Mouse (Mus musculus) left cerebral cortex, postnatal 25 days (tissue): ENCODE measurements at regions not wholly inside any gene's neighbourhood (a gene's known extent, or its start where the extent isn't known, plus 50 kb on each side); places are given as distances from the start of the nearest gene placed in this dataset.
"Not testable (repeated sequence)": the region's sequence is repeated elsewhere in the genome, so short reads cannot be mapped to it uniquely, and the experiment has no call there.

Experiments
- DNase-seq, 2 experiments: peaks; one replicate each; pipeline ENCODE4 v3.0.0; 2022; ENCODE audit warnings: low spot score in 2 of 2, mixed read lengths in 1 of 2
- intact Hi-C: fragments of 180-260 bp; cut with DNase I; formaldehyde crosslinking; loops from one replicate; pipeline ENCODE4 v1.15.1; 2025

GRCm38 (mm10) chr4:3049972-3050846 lies 116.9 kb upstream of the Vmn1r2 start:
- intact Hi-C loops: no loop called here
- peak in 1 of 2 experiments; percentile 0 for DNase-seq

GRCm38 (mm10) chr4:3050847-3051135 lies 116.3 kb upstream of the Vmn1r2 start:
- no peak for DNase-seq
- intact Hi-C loops: no loop called here

- intact Hi-C loops: no loop called here
- DNase-seq: no peak
These were observed 115.9 kb upstream of the Vmn1r2 start for GRCm38 (mm10) chr4:3051212-3051611.

GRCm38 (mm10) chr4:3052314-3053059 lies 114.6 kb upstream of the Vmn1r2 start:
- intact Hi-C loops: no loop called here
- DNase-seq: no peak

- intact Hi-C loops: no loop called here
These were observed 114.1 kb upstream of the Vmn1r2 start for GRCm38 (mm10) chr4:3053060-3053406.

GRCm38 (mm10) chr4:3053496-3054216 lies 113.5 kb upstream of the Vmn1r2 start:
- intact Hi-C loops: no loop called here
- DNase-seq: peak in 1 of 2 experiments; percentile 0

More at GRCm38 (mm10) chr4:3053060-3053406, 114.1 kb upstream of the Vmn1r2 start:
- DNase-seq: peak in 1 of 2 experiments; percentile 0

- peak in 1 of 2 experiments; percentile 0 for DNase-seq
- intact Hi-C loops: no loop called here
These were observed 112.2 kb upstream of the Vmn1r2 start for GRCm38 (mm10) chr4:3054886-3055285.

GRCm38 (mm10) chr4:3055396-3055795 lies 111.7 kb upstream of the Vmn1r2 start:
- DNase-seq: peak in 1 of 2 experiments; percentile 0

GRCm38 (mm10) chr4:3059511-3060054 lies 107.5 kb upstream of the Vmn1r2 start:
- intact Hi-C loops: no loop called here
- DNase-seq: peak in 1 of 2 experiments; percentile 0

More at GRCm38 (mm10) chr4:3055396-3055795, 111.7 kb upstream of the Vmn1r2 start:
- intact Hi-C loops: no loop called here

- no peak for DNase-seq
- intact Hi-C loops: no loop called here
These were observed 105.0 kb upstream of the Vmn1r2 start for GRCm38 (mm10) chr4:3062027-3062605.

- peak in 1 of 2 experiments; percentile 0 for DNase-seq
- intact Hi-C loops: no loop called here
These were observed 103.2 kb upstream of the Vmn1r2 start for GRCm38 (mm10) chr4:3063966-3064365.

GRCm38 (mm10) chr4:3064571-3064970 lies 102.5 kb upstream of the Vmn1r2 start:
- DNase-seq: peak in 1 of 2 experiments; percentile 0
- intact Hi-C loops: no loop called here

GRCm38 (mm10) chr4:3065335-3065734 lies 101.8 kb upstream of the Vmn1r2 start:
- DNase-seq, intact Hi-C loops: not testable (repeated sequence)

- intact Hi-C loops: no loop called here
- DNase-seq: peak in 1 of 2 experiments; percentile 0
These were observed 100.9 kb upstream of the Vmn1r2 start for GRCm38 (mm10) chr4:3066051-3066736.

GRCm38 (mm10) chr4:3067265-3067664 lies 99.9 kb upstream of the Vmn1r2 start:
- intact Hi-C loops: loop anchor here (1.0 kb wide), 1 partner anchor 13 kb away; no protein-coding TSS in a partner anchor
- DNase-seq: peak in 1 of 2 experiments; percentile 0

GRCm38 (mm10) chr4:3067666-3068065 lies 99.5 kb upstream of the Vmn1r2 start:
- intact Hi-C loops: loop anchor here (1.0 kb wide), 1 partner anchor 13 kb away; no protein-coding TSS in a partner anchor
- peak in 1 of 2 experiments; percentile 1 for DNase-seq

GRCm38 (mm10) chr4:3068306-3069223 lies 98.6 kb upstream of the Vmn1r2 start:
- intact Hi-C loops: no loop called here
- DNase-seq: peak in 1 of 2 experiments; percentile 0

GRCm38 (mm10) chr4:3069341-3069740 lies 97.8 kb upstream of the Vmn1r2 start:
- intact Hi-C loops: no loop called here

More at GRCm38 (mm10) chr4:3069341-3069740, 97.8 kb upstream of the Vmn1r2 start:
- DNase-seq: peak in 1 of 2 experiments; percentile 0
